Mouse (Mus musculus): ENCODE measurements around the gene Syngr2. TPM values are rescaled to one million over a fixed set of nuclear protein-coding genes. Genes with fewer than 3 reads are reported as not detected.
A peak's percentile ranks its signal among the peaks of the same experiment; 100 is the strongest.

The Syngr2 gene
- polyA plus RNA-seq, 1 experiment from 2014 or later: 107 TPM

DNA sequence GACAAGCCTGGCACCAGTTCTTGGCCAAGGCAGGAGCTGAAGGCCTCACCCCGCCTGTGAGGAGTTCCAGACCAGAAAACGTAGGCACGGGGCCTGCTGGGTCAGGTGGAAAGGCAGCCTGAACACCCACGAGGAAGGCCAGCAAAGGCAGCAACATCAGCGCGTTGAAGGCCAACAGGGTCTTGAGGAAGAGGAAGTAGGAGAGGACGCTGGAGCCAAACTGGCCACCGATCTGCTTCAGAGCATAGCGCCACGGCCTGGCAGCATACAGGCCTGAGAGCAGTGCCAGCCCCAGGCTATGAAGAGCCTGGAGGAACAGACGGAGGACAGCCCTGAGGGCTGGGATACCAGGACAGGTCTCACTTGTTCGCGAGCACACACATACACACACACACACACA lies 33.9 kb upstream of the Syngr2 start:
- no peaks in the 10 kb centered on the region for H3K27me3 ChIP-seq (ENCODE audit: insufficient read depth, low read length)
- H3K9me3 ChIP-seq (replicated peaks; ENCODE audit: low read length): no peaks in the 10 kb centered on the region
- 91% methylated on average over 13 of the region's 13 CpGs for WGBS

GRCm38 (mm10) chr11:117776085-117776792 lies 33.2 kb upstream of the Syngr2 start:
- Histone ChIP-seq H3K36me3 (ENCODE audit: insufficient read depth, low read length) (peaks cover 30% of the 10 kb centered on the region), H3K27me3 (ENCODE audit: insufficient read depth, low read length) (no peaks in the 10 kb centered on the region)
- WGBS: 80% methylated on average over 14 of the region's 14 CpGs

More for the DNA sequence above, 33.9 kb upstream of the Syngr2 start:
- no peak overlapping the region for H3K4me2 ChIP-seq (ENCODE audit: low read length)
- no peak overlapping the region for H3K9ac ChIP-seq (ENCODE audit: low read depth, low read length)
- no peak for DNase-seq (ENCODE audit: low spot score)
- ATAC-seq (replicated peaks; ENCODE audit: low FRiP score, low read depth): no peak
- peaks cover 14% of the 10 kb centered on the region for H3K4me1 ChIP-seq (replicated peaks; ENCODE audit: insufficient read depth, low read length)
- no peak for TF ChIP-seq CTCF (IDR thresholded peaks at IDR 0.05; ENCODE audit: low read depth)
- H3K27ac ChIP-seq: no peak overlapping the region
- peaks cover 30% of the 10 kb centered on the region for H3K36me3 ChIP-seq (ENCODE audit: insufficient read depth, low read length)
- H3K4me3 ChIP-seq (replicated peaks; ENCODE audit: low read depth, low read length): no peak overlapping the region

GRCm38 (mm10) chr11:117777111-117777510 lies 32.4 kb upstream of the Syngr2 start:
- DNase-seq (ENCODE audit: low spot score): no peak
- Histone ChIP-seq H3K4me2 (ENCODE audit: low read length) (no peak overlapping the region), H3K27ac (peak overlapping the region; percentile 99; the same call in 1 of the 2 replicates), H3K36me3 (ENCODE audit: insufficient read depth, low read length) (peaks cover 30% of the 10 kb centered on the region), H3K9ac (ENCODE audit: low read depth, low read length) (no peak overlapping the region), H3K4me1 (replicated peaks; ENCODE audit: insufficient read depth, low read length) (peaks cover 28% of the 10 kb centered on the region), H3K4me3 (replicated peaks; ENCODE audit: low read depth, low read length) (no peak overlapping the region), H3K27me3 (ENCODE audit: insufficient read depth, low read length) (no peaks in the 10 kb centered on the region), H3K9me3 (replicated peaks; ENCODE audit: low read length) (no peaks in the 10 kb centered on the region)
- 86% methylated on average over 5 of the region's 5 CpGs for WGBS
- no peak for ATAC-seq (replicated peaks; ENCODE audit: low FRiP score, low read depth)
- no peak for TF ChIP-seq CTCF (IDR thresholded peaks at IDR 0.05; ENCODE audit: low read depth)

More at GRCm38 (mm10) chr11:117776085-117776792, 33.2 kb upstream of the Syngr2 start:
- no peak overlapping the region for H3K4me2 ChIP-seq (ENCODE audit: low read length)
- no peak for DNase-seq (ENCODE audit: low spot score)
- no peak overlapping the region for H3K27ac ChIP-seq
- peaks cover 19% of the 10 kb centered on the region for H3K4me1 ChIP-seq (replicated peaks; ENCODE audit: insufficient read depth, low read length)
- H3K4me3 ChIP-seq (replicated peaks; ENCODE audit: low read depth, low read length): no peak overlapping the region
- no peak overlapping the region for H3K9ac ChIP-seq (ENCODE audit: low read depth, low read length)
- ATAC-seq (replicated peaks; ENCODE audit: low FRiP score, low read depth): no peak
- no peaks in the 10 kb centered on the region for H3K9me3 ChIP-seq (replicated peaks; ENCODE audit: low read length)
- TF ChIP-seq CTCF (IDR thresholded peaks at IDR 0.05; ENCODE audit: low read depth): no peak

DNA sequence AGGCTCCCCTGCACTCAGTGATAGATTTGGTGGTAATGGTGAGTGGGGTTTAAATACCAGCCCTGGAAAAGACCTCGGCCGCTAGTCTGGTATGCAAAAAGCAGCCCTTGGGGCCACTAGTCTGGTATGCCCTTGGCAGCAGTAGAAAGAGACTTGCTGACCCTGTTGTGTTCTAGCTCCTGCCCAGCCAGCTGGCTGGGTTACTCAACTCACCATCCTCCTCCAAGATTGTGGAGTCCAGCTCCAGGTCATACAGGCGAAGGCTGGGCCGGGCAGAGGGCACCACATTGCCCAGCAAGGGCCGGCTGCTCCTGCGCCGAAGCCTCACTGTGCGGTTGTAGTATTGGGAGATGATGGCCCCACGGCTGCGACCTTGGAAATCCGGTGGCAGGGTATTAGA lies 31.4 kb upstream of the Syngr2 start:
- H3K9me3 ChIP-seq (replicated peaks; ENCODE audit: low read length): no peaks in the 10 kb centered on the region
- 86% methylated on average over 11 of the region's 11 CpGs for WGBS
- no peak overlapping the region; the same call in 1 of the 2 replicates for H3K4me2 ChIP-seq (ENCODE audit: low read length)
- H3K9ac ChIP-seq (ENCODE audit: low read depth, low read length): no peak overlapping the region
- no peaks in the 10 kb centered on the region for H3K27me3 ChIP-seq (ENCODE audit: insufficient read depth, low read length)
- no peak for DNase-seq (ENCODE audit: low spot score)
- H3K4me1 ChIP-seq (replicated peaks; ENCODE audit: insufficient read depth, low read length): peaks cover 31% of the 10 kb centered on the region
- ATAC-seq (replicated peaks; ENCODE audit: low FRiP score, low read depth): no peak
- H3K4me3 ChIP-seq (replicated peaks; ENCODE audit: low read depth, low read length): no peak overlapping the region
- no peak for TF ChIP-seq CTCF (IDR thresholded peaks at IDR 0.05; ENCODE audit: low read depth)
- H3K36me3 ChIP-seq (ENCODE audit: insufficient read depth, low read length): peaks cover 26% of the 10 kb centered on the region
- peak overlapping the region; percentile 99 for H3K27ac ChIP-seq

DNA sequence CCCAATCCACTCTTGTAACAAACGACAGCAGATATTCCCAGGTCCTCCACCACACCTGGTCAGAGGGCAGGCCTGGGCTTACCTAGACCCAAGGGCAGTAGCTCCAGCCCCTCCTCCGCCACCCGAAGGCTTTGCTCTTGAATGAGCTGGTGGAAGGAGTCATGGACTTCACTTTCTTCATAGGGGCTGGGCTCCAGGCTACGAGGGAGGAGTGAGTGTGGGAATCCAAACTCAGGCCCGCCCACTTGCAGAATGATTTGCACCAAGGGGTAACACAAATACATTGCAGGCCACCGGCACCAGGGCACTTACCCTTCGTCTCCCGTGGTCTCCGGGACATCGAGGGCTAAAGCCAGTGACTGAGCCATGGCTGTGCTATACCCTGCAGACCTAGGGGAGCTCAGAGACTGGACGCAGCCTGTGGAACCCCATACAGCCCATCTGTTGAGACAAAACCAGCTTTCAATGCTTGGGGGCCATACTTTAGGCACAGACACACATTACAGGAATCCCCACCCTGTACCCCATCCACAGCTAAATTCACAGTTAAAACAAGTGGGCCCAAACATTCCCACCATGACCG lies 30.5 kb upstream of the Syngr2 start:
- peaks cover 36% of the 10 kb centered on the region for H3K4me1 ChIP-seq (replicated peaks; ENCODE audit: insufficient read depth, low read length)
- WGBS: 24% methylated on average over 12 of the region's 12 CpGs

DNA sequence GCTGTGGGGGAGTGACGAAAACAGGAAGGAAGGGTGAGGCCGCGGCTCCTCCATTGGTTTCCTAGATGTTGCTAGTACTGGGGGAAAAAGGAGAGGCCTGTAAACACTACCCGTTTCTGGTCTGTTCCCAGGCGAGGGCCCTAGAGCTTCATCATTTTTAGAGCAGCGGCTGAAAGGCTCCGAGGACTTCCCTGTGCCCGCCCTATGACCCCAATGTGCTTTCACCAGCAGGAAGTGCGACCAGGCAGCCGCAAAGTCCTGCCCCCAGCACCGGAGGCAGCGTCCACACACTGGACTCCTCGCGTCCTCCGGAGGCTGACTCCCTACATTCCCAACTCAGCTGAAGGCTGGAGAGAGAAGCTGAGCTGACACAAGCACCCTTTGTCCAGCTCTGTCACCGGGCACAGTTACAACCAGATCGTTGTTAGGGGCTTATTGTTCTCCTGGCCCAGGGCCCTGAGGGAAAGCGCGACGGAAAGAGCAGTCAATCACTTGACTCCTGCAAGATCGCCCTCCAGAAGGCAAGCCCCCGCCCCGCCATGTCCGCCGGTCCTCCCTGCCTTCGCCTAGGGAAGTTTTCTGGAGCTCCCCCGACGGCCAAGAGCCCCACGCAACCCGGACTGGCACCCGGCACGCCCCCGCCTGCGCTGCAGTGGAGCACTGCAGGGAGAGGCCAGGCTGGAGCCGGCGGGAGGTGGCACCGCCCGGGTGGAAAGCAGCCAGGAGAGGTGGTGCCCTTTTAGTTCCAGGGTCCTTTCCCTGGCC lies 29.9 kb upstream of the Syngr2 start:
- TF ChIP-seq CTCF (IDR thresholded peaks at IDR 0.05; ENCODE audit: low read depth): no peak
- H3K4me2 ChIP-seq (ENCODE audit: low read length): peak overlapping the region; percentile 97
- peak; percentile 91 for DNase-seq (ENCODE audit: low spot score)
- H3K9ac ChIP-seq (ENCODE audit: low read depth, low read length): peak overlapping the region; percentile 68
- peak; percentile 10; the same call in 1 of the 2 replicates for ATAC-seq (replicated peaks; ENCODE audit: low FRiP score, low read depth)
- H3K4me3 ChIP-seq (replicated peaks; ENCODE audit: low read depth, low read length): peak overlapping the region; percentile 46
- no peaks in the 10 kb centered on the region for H3K9me3 ChIP-seq (replicated peaks; ENCODE audit: low read length)
- peak overlapping the region; percentile 99 for H3K27ac ChIP-seq
- no peaks in the 10 kb centered on the region for H3K27me3 ChIP-seq (ENCODE audit: insufficient read depth, low read length)
- H3K4me1 ChIP-seq (replicated peaks; ENCODE audit: insufficient read depth, low read length): peaks cover 36% of the 10 kb centered on the region
- whole genome bisulfite sequencing: under 1% methylated on average over 38 of the region's 38 CpGs
- peaks cover 22% of the 10 kb centered on the region for H3K36me3 ChIP-seq (ENCODE audit: insufficient read depth, low read length)

More for the DNA sequence above, 30.5 kb upstream of the Syngr2 start:
- Histone ChIP-seq H3K27ac (peak overlapping the region; percentile 99), H3K9ac (ENCODE audit: low read depth, low read length) (peak overlapping the region; percentile 68), H3K9me3 (replicated peaks; ENCODE audit: low read length) (no peaks in the 10 kb centered on the region), H3K36me3 (ENCODE audit: insufficient read depth, low read length) (peaks cover 25% of the 10 kb centered on the region), H3K4me3 (replicated peaks; ENCODE audit: low read depth, low read length) (peak overlapping the region; percentile 46), H3K4me2 (ENCODE audit: low read length) (peak overlapping the region; percentile 97), H3K27me3 (ENCODE audit: insufficient read depth, low read length) (no peaks in the 10 kb centered on the region)
- no peak; the same call in 1 of the 2 replicates for ATAC-seq (replicated peaks; ENCODE audit: low FRiP score, low read depth)
- DNase-seq (ENCODE audit: low spot score): peak; percentile 79
- TF ChIP-seq CTCF (IDR thresholded peaks at IDR 0.05; ENCODE audit: low read depth): no peak
